Mouse (Mus musculus): ENCODE data around the gene Cldn9. TPM values are rescaled to one million over a fixed set of nuclear protein-coding genes. Genes with fewer than 3 reads are reported as not detected.

Cldn9 gene
- polyA plus RNA-seq, 1 experiment from 2014 or later = 3.1 TPM

DNA sequence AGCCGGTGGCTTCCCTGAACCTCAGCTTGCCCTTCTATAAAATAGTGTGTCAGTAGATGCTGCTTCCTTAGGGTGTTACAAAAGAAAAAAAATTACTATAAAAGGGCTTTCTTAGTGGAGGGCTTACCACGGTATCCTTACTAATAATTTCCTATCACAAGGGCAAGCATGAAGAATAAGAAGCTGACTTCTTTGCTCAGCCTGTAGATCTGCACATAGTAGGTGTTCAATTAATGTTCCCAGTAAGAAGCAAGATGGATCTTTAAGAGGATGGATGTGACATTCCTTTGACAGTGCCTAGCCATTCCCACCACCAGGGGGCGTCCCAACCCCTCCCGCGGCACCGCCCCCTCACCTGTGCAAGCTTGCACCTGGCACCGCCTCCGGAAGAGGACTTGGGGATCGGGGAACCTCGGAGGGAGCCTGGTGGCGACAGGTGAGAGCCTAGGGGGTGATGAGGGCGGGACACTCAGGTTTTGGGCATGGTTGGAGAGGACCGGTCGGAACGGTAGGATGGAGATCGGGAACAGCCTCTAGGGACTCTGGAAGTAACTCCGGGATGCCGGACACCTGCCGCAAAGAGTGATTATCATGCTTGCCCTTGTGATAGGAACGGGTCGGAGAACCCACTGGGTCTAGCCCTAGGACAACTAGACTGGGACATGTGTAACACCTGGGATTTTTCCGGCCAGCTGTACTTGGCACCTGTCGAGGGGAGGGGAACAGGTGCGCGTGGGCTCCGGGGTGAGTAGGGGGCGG is 23.5 kb downstream of the Cldn9 start, which contains the start of gene Bicdl2:
TSS of gene Bicdl2 (plus strand) at position 390 of the 759 bp plus-strand sequence.
- no peak within 1 kb of the TSS for H3K27ac ChIP-seq (replicated peaks)
- no peaks in the 10 kb centered on the region for H3K9me3 ChIP-seq (replicated peaks)
- peaks cover 45% of the 10 kb centered on the region for H3K27me3 ChIP-seq (ENCODE audit: low read depth, poor library complexity, severe bottlenecking)
- DNase-seq (ENCODE audit: low spot score) = no peak
- H3K36me3 ChIP-seq = no peaks in the 10 kb centered on the region
- WGBS = 6% methylated on average over 27 of the region's 27 CpGs
- H3K4me3 ChIP-seq = no peak within 1 kb of the TSS
- peaks cover 8% of the 10 kb centered on the region for H3K4me1 ChIP-seq

DNA sequence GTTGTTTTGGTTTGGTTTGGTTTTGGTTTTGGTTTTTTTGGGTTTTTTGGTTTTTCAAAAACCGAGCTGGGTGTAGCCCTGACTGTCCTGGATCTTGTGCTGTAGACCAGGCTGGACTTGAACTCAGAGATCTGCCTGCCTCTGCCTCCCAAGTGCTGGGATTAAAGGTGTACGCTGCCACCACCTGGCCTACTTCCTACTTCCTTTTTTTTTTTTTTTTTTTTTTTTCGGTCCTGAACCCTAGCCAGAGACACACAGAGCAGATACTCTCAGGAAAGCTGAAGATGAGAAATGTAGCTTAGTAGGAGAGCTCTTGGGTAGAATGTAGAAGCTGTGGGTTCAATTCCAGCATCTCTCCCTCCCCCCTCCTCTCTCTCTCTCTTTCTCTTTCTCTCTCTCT is 25.4 kb downstream of the Cldn9 start:
- H3K4me3 ChIP-seq = no peak overlapping the region
- DNase-seq (ENCODE audit: low spot score) = no peak
- no peaks in the 10 kb centered on the region for H3K36me3 ChIP-seq
- H3K9me3 ChIP-seq (replicated peaks) = no peaks in the 10 kb centered on the region
- peaks cover 5% of the 10 kb centered on the region for H3K4me1 ChIP-seq
- WGBS = 80% methylated on average over 3 of the region's 3 CpGs
- no peak overlapping the region for H3K27ac ChIP-seq (replicated peaks)
- peaks cover 45% of the 10 kb centered on the region for H3K27me3 ChIP-seq (ENCODE audit: low read depth, poor library complexity, severe bottlenecking)

DNA sequence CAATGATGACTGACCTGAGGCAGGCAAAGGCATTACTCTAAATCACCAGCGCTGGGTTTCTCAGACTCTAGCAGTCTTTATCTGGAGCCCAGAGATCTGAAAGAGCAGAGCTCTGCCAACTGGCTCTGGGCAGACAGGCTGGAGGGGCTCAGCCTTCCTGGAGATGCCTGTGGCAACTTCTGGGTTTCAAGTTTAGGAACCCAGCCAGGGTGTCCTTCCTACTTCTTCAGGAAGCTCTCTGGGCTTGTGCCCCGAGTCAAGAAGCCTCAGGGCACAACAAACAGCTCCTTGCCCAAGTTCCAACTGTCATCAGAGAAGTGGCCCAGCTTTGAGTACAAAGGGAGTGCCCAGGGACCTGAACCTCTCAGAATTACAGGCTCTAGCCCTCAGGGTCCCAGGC is 29.4 kb downstream of the Cldn9 start:
- no peak overlapping the region for H3K4me3 ChIP-seq
- H3K27me3 ChIP-seq (ENCODE audit: low read depth, poor library complexity, severe bottlenecking) = peaks cover 5% of the 10 kb centered on the region
- H3K36me3 ChIP-seq = no peaks in the 10 kb centered on the region
- H3K9me3 ChIP-seq (replicated peaks) = no peaks in the 10 kb centered on the region
- 70% methylated on average over 2 of the region's 2 CpGs for WGBS
- no peaks in the 10 kb centered on the region for H3K4me1 ChIP-seq
- H3K27ac ChIP-seq (replicated peaks) = no peak overlapping the region
- DNase-seq (ENCODE audit: low spot score) = no peak

DNA sequence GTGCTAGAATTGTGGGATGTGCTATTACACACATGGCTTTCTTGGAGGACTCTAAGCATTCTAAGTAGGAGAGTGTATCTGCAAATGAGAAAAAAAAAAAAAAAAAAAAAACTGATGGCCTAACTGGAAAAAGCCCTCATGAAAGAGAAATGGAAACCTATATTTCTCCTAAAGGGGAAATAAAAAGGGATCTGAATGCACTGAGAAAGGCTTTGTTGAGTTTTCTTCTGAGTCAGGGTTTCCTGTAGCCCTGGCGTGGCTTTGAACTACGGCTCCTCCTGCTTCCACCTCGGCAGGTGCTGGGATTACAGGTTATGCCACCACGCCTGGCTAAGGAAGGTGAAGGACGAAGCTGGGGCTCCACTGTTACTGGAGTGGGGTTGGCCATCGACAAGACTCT is 29.8 kb downstream of the Cldn9 start:
- H3K36me3 ChIP-seq = no peaks in the 10 kb centered on the region
- no peaks in the 10 kb centered on the region for H3K9me3 ChIP-seq (replicated peaks)
- H3K27ac ChIP-seq (replicated peaks) = no peak overlapping the region
- no peaks in the 10 kb centered on the region for H3K4me1 ChIP-seq
- peaks cover under 1% of the 10 kb centered on the region for H3K27me3 ChIP-seq (ENCODE audit: low read depth, poor library complexity, severe bottlenecking)
- 64% methylated on average over 6 of the region's 6 CpGs for WGBS
- no peak overlapping the region for H3K4me3 ChIP-seq
- DNase-seq (ENCODE audit: low spot score) = no peak

DNA sequence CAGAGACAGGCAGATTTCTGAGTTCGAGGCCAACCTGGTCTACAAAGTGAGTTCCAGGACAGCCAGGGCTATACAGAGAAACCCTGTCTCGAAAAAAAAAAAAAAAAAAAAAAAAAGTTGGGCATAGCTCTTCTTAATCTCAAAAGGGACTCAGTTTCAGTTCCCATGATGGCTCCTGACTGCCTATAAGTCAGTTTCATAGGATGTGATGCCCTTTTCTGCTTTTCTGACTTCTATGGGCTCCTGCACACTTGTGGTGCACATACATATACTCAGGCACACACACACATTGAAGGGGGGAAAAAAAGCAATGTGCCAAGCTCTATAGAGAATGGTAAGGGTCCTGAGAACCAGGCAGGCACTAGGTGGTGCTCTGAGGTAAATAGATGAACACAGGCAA is 30.5 kb downstream of the Cldn9 start:
- Histone ChIP-seq H3K9me3 (replicated peaks) (no peaks in the 10 kb centered on the region), H3K4me1 (no peaks in the 10 kb centered on the region), H3K36me3 (no peaks in the 10 kb centered on the region), H3K4me3 (no peak overlapping the region), H3K27me3 (ENCODE audit: low read depth, poor library complexity, severe bottlenecking) (no peaks in the 10 kb centered on the region), H3K27ac (replicated peaks) (no peak overlapping the region)
- WGBS = 67% methylated on average over 2 of the region's 2 CpGs
- DNase-seq (ENCODE audit: low spot score) = no peak

DNA sequence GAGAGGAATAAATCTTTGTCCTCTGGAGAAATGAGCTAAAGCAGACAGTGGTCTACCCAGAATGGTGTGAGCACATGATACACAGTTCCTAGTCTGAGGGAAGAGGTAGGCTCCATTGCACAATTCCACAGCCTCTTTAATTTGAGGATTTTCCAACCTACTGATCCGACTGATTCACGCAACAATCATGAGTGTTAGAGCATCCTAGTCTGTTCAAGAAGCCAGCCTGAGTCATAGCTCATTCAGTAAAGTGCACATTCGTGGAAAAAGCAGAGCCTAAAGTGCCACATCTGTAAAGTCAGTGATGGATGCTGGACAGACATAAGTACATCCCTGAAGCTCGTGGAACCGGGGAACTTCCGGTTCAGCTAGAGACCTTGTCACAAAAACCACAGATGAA is 32.5 kb downstream of the Cldn9 start:
- Histone ChIP-seq H3K4me1 (no peaks in the 10 kb centered on the region), H3K36me3 (no peaks in the 10 kb centered on the region), H3K27ac (replicated peaks) (no peak overlapping the region), H3K9me3 (replicated peaks) (no peaks in the 10 kb centered on the region), H3K27me3 (ENCODE audit: low read depth, poor library complexity, severe bottlenecking) (peaks cover 10% of the 10 kb centered on the region), H3K4me3 (no peak overlapping the region)
- WGBS = 80% methylated on average over 6 of the region's 6 CpGs
- DNase-seq (ENCODE audit: low spot score) = no peak

DNA sequence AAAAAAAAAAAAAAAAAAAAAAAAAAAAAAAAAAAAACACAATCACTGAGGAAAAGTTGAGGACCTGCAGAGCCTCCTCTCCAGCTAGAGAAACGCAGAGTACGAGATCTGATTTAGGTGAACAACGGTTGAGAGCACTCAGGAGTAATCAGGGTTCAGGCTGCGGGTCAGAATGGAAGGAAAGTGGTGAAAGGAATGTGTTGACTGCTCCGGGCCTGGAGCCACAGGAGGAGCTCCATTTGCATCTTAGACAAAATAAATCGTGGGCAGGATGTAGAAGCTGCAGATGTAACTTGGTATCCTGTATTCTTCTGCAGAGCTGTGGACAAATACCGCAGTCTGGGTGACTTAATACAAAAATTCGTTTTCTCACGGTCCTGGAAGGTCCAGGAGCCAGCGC is 37.9 kb downstream of the Cldn9 start:
- Histone ChIP-seq H3K9me3 (replicated peaks) (peaks cover 8% of the 10 kb centered on the region; the same call in 1 of the 2 replicates), H3K4me1 (peaks cover 12% of the 10 kb centered on the region), H3K27me3 (ENCODE audit: low read depth, poor library complexity, severe bottlenecking) (peaks cover 44% of the 10 kb centered on the region), H3K36me3 (no peaks in the 10 kb centered on the region), H3K27ac (replicated peaks) (no peak overlapping the region), H3K4me3 (no peak overlapping the region)
- 26% methylated on average over 10 of the region's 10 CpGs for WGBS
- no peak for DNase-seq (ENCODE audit: low spot score)

DNA sequence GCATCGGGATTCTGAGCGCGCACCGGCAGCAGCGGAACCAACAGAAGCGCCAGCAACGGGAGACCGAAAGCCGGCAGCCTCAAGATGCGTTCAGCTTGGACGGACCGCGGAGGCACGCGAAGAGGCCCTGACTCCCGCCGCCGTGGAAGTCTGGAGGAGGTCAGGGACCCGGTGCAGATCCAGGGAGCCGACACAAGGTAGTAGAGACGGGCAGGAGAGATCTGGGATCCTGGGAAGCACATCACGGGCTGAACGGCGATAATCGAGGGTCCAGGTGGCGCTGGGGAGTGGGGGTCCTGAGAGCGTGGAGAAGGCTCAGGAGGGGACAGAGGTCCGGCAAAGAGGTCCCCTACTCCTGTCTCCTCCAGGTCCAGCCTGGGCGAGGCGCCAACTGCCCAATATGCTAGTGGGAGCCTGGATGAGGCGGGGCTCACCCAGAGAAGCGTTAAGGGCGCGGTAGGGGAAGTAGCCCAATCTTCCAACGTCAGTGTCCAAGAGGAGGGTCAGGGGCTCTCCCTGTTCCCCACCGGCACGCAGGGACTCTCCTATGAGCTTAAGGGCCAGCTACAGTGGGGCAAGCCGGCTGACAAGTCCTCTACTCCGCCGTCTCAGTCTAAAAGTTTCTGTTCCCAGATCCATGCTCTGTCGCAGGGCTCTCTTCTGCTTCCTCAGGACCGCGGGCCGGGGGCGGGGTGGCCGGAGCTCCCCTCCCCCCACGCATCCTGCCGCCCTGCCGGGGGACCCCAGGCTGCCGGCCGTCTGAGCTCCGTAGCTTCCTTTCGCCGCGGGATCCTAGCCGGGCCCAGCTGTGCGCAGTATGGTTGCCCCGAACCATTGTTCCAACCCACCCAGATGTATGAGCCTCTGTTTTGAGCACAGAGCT is 39.0 kb downstream of the Cldn9 start, which contains the start of gene Mmp25:
TSS of gene Mmp25 (minus strand) at position 665 of the 883 bp plus-strand sequence.
- DNase-seq (ENCODE audit: low spot score) = peak; percentile 51
- Histone ChIP-seq H3K4me3 (peak within 1 kb of the TSS; percentile 55), H3K27me3 (ENCODE audit: low read depth, poor library complexity, severe bottlenecking) (peaks cover 44% of the 10 kb centered on the region), H3K4me1 (peaks cover 12% of the 10 kb centered on the region), H3K9me3 (replicated peaks) (peaks cover 8% of the 10 kb centered on the region; the same call in 1 of the 2 replicates), H3K27ac (replicated peaks) (peak within 1 kb of the TSS; percentile 64), H3K36me3 (no peaks in the 10 kb centered on the region)
- under 1% methylated on average over 58 of the region's 58 CpGs for WGBS

Other genes starting within 250 kb of the Cldn9 start
- gene Vmn2r117, start 204.3 kb downstream of the Cldn9 start, polyA plus RNA-seq (2016; fragmentation: Nextera tagmentation; extraction: Ambion mirVana) = not detected in 2 replicates
- gene Zfp213, start 119.8 kb downstream of the Cldn9 start, polyA plus RNA-seq (2016; fragmentation: Nextera tagmentation; extraction: Ambion mirVana) = 27.5 and 28.7 TPM in 2 replicates
- gene Zfp13, start 84.5 kb downstream of the Cldn9 start, polyA plus RNA-seq (2016; fragmentation: Nextera tagmentation; extraction: Ambion mirVana) = 19.8 and 25.7 TPM in 2 replicates
- gene Zscan10, start 83.2 kb downstream of the Cldn9 start, polyA plus RNA-seq (2016; fragmentation: Nextera tagmentation; extraction: Ambion mirVana) = 0.12 and 0.19 TPM in 2 replicates
- gene Mmp25, start 38.7 kb downstream of the Cldn9 start, polyA plus RNA-seq (2016; fragmentation: Nextera tagmentation; extraction: Ambion mirVana) = 0.89 and 1.1 TPM in 2 replicates
- gene Bicdl2, start 23.5 kb downstream of the Cldn9 start, polyA plus RNA-seq (2016; fragmentation: Nextera tagmentation; extraction: Ambion mirVana) = 0.32 TPM in 1 of 2 replicates, not detected in the other
- 29.5 and 36.4 TPM in 2 replicates for gene Hcfc1r1, start 10.4 kb downstream of the Cldn9 start, polyA plus RNA-seq (2016; fragmentation: Nextera tagmentation; extraction: Ambion mirVana)
- 74.2 and 77.3 TPM in 2 replicates for gene Thoc6, start 10.1 kb downstream of the Cldn9 start, polyA plus RNA-seq (2016; fragmentation: Nextera tagmentation; extraction: Ambion mirVana)
- gene Tnfrsf12a, start 6.6 kb downstream of the Cldn9 start, polyA plus RNA-seq (2016; fragmentation: Nextera tagmentation; extraction: Ambion mirVana) = 3.2 and 3.8 TPM in 2 replicates
- 3.5 and 10.1 TPM in 2 replicates for gene Cldn6, start 4.8 kb downstream of the Cldn9 start, polyA plus RNA-seq (2016; fragmentation: Nextera tagmentation; extraction: Ambion mirVana)
- not detected in 2 replicates for gene 1520401A03Rik, start 38.8 kb upstream of the Cldn9 start, polyA plus RNA-seq (2016; fragmentation: Nextera tagmentation; extraction: Ambion mirVana)
- gene Pkmyt1, start 42.3 kb upstream of the Cldn9 start, polyA plus RNA-seq (2016; fragmentation: Nextera tagmentation; extraction: Ambion mirVana) = 58.5 and 59.7 TPM in 2 replicates
- 27.6 and 36.2 TPM in 2 replicates for gene Paqr4, start 56.8 kb upstream of the Cldn9 start, polyA plus RNA-seq (2016; fragmentation: Nextera tagmentation; extraction: Ambion mirVana)
- 1.7 and 2.3 TPM in 2 replicates for gene Kremen2, start 61.8 kb upstream of the Cldn9 start, polyA plus RNA-seq (2016; fragmentation: Nextera tagmentation; extraction: Ambion mirVana)
- gene Flywch1, start 87.6 kb upstream of the Cldn9 start, polyA plus RNA-seq (2016; fragmentation: Nextera tagmentation; extraction: Ambion mirVana) = 187 and 202 TPM in 2 replicates
- 19.5 and 23.4 TPM in 2 replicates for gene Flywch2, start 102.1 kb upstream of the Cldn9 start, polyA plus RNA-seq (2016; fragmentation: Nextera tagmentation; extraction: Ambion mirVana)
- 509 and 515 TPM in 2 replicates for gene Srrm2, start 106.5 kb upstream of the Cldn9 start, polyA plus RNA-seq (2016; fragmentation: Nextera tagmentation; extraction: Ambion mirVana)
- gene Elob, start 145.1 kb upstream of the Cldn9 start, polyA plus RNA-seq (2016; fragmentation: Nextera tagmentation; extraction: Ambion mirVana) = 1,078 TPM in 2 replicates
- 0.28 and 0.52 TPM in 2 replicates for gene Prss33, start 152.0 kb upstream of the Cldn9 start, polyA plus RNA-seq (2016; fragmentation: Nextera tagmentation; extraction: Ambion mirVana)
- gene Prss32, start 159.8 kb upstream of the Cldn9 start, polyA plus RNA-seq (2016; fragmentation: Nextera tagmentation; extraction: Ambion mirVana) = not detected in 2 replicates
- gene Prss41, start 160.1 kb upstream of the Cldn9 start, polyA plus RNA-seq (2016; fragmentation: Nextera tagmentation; extraction: Ambion mirVana) = 1.7 and 2.3 TPM in 2 replicates
- gene Prss21, start 184.0 kb upstream of the Cldn9 start, polyA plus RNA-seq (2016; fragmentation: Nextera tagmentation; extraction: Ambion mirVana) = not detected in 2 replicates
- not detected in 2 replicates for gene Dcpp1, start 196.8 kb upstream of the Cldn9 start, polyA plus RNA-seq (2016; fragmentation: Nextera tagmentation; extraction: Ambion mirVana)
- gene Dcpp2, start 196.9 kb upstream of the Cldn9 start, polyA plus RNA-seq (2016; fragmentation: Nextera tagmentation; extraction: Ambion mirVana) = not detected in 2 replicates
- not detected in 2 replicates for gene Dcpp3, start 233.4 kb upstream of the Cldn9 start, polyA plus RNA-seq (2016; fragmentation: Nextera tagmentation; extraction: Ambion mirVana)